Mouse (Mus musculus): ENCODE data around the gene Nfkbib. TPM values are rescaled to one million over a fixed set of nuclear protein-coding genes. Genes with fewer than 3 reads are reported as not detected.
A peak's percentile ranks its signal among the peaks of the same experiment; 100 is the strongest.

Gene Nfkbib
- polyA plus RNA-seq, 1 experiment from 2014 or later = 42.2 TPM

- ATAC-seq (replicated peaks; ENCODE audit: low FRiP score, low read depth) (no peak; the same call in 1 of the 2 replicates), DNase-seq (ENCODE audit: low spot score) (no peak)
- WGBS = 13% methylated on average over 11 of the region's 11 CpGs
- 0 out of 2 replicates have a peak, but pooled peaks cover 3% of the 10 kb centered on the region for H3K4me1 ChIP-seq (replicated peaks; ENCODE audit: insufficient read depth, low read length)
- H3K27ac ChIP-seq = 0 out of 2 replicates have a peak overlapping the region, but pooled peaks have one; percentile 34
- no peak overlapping the region for H3K9ac ChIP-seq (ENCODE audit: low read depth, low read length)
- peak overlapping the region; percentile 32 for H3K4me3 ChIP-seq (replicated peaks; ENCODE audit: low read depth, low read length)
- no peaks in the 10 kb centered on the region for H3K9me3 ChIP-seq (replicated peaks; ENCODE audit: low read length)
- H3K36me3 ChIP-seq (ENCODE audit: insufficient read depth, low read length) = peaks cover 6% of the 10 kb centered on the region; the same call in 1 of the 2 replicates
- peak overlapping the region; percentile 66 for H3K4me2 ChIP-seq (ENCODE audit: low read length)
- TF ChIP-seq CTCF (IDR thresholded peaks at IDR 0.05; ENCODE audit: low read depth) = no peak
- H3K27me3 ChIP-seq (ENCODE audit: insufficient read depth, low read length) = no peaks in the 10 kb centered on the region
Observed at GRCm38 (mm10) chr7:28733211-28733610, 34.1 kb downstream of the Nfkbib start.

DNA sequence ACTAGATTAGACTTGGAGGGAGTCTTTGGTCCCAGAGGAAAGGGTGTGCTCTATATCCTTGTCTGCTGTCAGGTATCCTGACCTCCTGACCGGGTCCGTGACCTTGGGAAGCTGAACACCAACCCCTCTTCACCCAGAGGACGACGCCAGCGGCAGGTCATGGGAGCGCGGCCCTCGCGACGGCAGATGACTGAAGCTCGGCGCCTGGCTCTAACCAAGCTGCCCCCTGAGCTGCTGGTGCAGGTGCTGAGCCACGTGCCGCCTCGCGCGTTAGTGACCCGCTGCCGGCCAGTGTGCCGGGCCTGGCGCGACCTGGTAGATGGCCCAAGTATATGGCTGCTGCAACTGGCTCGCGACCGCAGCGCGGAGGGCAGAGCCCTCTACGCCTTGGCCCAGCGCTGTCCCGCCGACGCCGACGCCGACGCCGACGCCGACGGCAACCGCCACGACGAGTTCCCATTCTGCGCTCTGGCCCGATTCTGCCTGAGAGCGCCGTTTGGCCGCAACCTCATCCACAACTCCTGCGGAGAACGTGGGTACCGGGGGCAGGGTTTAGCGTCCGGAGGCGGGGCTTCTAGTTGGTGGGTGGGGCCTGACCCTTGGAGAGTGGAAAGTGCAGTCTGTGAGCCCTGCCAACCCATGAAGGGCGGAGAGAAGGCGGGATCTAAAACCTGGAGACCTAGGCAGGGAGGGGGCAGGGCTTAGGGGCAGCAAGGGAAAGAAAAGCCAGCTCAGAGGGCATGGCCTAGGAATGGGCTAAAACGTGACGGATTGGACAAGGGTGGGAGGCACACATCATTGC, 34.8 kb downstream of the Nfkbib start:
- no peak for TF ChIP-seq CTCF (IDR thresholded peaks at IDR 0.05; ENCODE audit: low read depth)
- Histone ChIP-seq H3K4me1 (replicated peaks; ENCODE audit: insufficient read depth, low read length) (0 out of 2 replicates have a peak, but pooled peaks cover 3% of the 10 kb centered on the region), H3K9me3 (replicated peaks; ENCODE audit: low read length) (no peaks in the 10 kb centered on the region), H3K27me3 (ENCODE audit: insufficient read depth, low read length) (no peaks in the 10 kb centered on the region), H3K9ac (ENCODE audit: low read depth, low read length) (0 out of 2 replicates have a peak overlapping the region, but pooled peaks have one; percentile 35), H3K36me3 (ENCODE audit: insufficient read depth, low read length) (0 out of 2 replicates have a peak, but pooled peaks cover 4% of the 10 kb centered on the region), H3K27ac (0 out of 2 replicates have a peak overlapping the region, but pooled peaks have one; percentile 34), H3K4me2 (ENCODE audit: low read length) (peak overlapping the region; percentile 66), H3K4me3 (replicated peaks; ENCODE audit: low read depth, low read length) (peak overlapping the region; percentile 32)
- DNase-seq (ENCODE audit: low spot score) = peak; percentile 77
- peak; percentile 87 for ATAC-seq (replicated peaks; ENCODE audit: low FRiP score, low read depth)
- 4% methylated on average over 57 of the region's 58 CpGs for WGBS

DNA sequence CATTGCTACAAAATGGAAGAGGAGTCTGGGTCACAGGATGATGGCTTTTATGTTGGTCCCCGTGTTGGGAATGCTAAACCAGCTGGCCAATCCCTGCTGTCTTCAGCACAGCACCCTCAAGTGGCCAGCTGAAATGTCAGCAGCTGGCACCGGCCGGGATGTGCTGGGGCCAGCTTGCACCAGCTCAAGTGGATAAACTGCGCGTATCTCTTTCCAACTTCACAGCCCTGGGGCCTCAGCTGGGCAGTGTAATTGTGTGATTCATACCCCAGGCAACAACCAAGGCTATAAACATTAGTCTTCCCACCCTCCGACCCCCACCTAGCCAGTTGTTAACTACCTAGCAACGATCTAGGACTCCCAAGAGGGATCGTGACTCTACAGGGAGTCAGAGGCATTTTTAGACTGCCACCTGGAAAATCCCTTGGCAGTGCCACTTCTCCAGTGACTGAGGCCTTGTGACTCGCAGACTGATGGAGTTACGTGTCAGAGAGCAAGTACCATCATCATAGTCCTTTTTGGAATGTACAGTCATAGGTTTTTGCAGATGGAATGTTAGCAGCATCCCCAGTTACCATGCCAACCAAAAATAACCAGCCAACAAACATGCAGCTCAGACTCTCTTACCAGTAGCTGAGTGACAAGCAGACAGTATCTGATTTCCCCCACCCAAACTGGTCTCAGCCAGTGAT, 39.5 kb downstream of the Nfkbib start:
- H3K4me2 ChIP-seq (ENCODE audit: low read length) = no peak overlapping the region
- H3K4me3 ChIP-seq (replicated peaks; ENCODE audit: low read depth, low read length) = no peak overlapping the region
- WGBS = 44% methylated on average over 10 of the region's 10 CpGs
- H3K9ac ChIP-seq (ENCODE audit: low read depth, low read length) = no peak overlapping the region
- DNase-seq (ENCODE audit: low spot score) (peak; percentile 33), ATAC-seq (replicated peaks; ENCODE audit: low FRiP score, low read depth) (0 out of 2 replicates have a peak, but pooled peaks have one; percentile 22)
- 0 out of 2 replicates have a peak, but pooled peaks cover under 1% of the 10 kb centered on the region for H3K4me1 ChIP-seq (replicated peaks; ENCODE audit: insufficient read depth, low read length)
- H3K9me3 ChIP-seq (replicated peaks; ENCODE audit: low read length) = no peaks in the 10 kb centered on the region
- TF ChIP-seq CTCF (IDR thresholded peaks at IDR 0.05; ENCODE audit: low read depth) = peak; percentile 52
- H3K36me3 ChIP-seq (ENCODE audit: insufficient read depth, low read length) = no peaks in the 10 kb centered on the region
- H3K27ac ChIP-seq = no peak overlapping the region
- H3K27me3 ChIP-seq (ENCODE audit: insufficient read depth, low read length) = no peaks in the 10 kb centered on the region

DNA sequence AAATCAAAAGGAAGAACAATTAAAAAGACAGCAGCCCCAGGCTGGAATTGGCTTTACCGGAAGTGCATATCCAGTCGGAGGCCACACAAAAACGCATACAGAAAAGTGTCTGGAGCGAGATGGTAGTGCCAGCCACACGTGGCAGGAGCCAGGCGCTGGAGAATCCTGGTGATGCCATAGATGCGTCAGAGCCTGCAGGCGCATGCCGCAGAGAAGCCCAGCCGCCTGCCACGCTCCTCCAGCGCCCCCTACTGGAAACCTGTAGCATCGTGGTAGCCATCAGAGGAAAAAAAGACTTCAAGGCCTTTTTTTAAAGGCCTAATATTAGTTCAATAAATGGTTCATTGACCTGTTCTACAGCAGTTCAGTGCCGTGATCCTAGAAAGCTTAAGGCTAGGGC, 40.7 kb downstream of the Nfkbib start:
- WGBS = 6% methylated on average over 14 of the region's 14 CpGs
- DNase-seq (ENCODE audit: low spot score) (peak; percentile 80), ATAC-seq (replicated peaks; ENCODE audit: low FRiP score, low read depth) (0 out of 2 replicates have a peak, but pooled peaks have one; percentile 59)

DNA sequence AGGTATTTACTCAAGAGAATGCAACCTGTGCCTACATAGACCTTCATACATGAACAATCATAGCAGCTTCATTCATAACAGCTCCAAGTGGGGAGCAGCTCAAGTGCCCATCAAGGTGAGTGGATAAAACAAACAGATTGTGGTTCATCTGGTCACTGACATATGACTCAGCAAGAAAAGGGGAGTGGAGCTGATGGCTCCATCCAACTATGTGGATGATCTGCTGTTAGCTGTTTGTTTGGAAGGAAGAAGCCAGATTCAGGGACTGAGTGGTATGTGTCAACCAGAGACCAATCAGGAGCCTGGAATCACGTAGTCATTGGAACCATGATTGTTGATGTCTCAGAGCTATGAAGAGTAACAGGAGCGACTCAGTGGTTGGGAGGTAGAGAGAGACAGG, 42.7 kb downstream of the Nfkbib start:
- H3K4me2 ChIP-seq (ENCODE audit: low read length) = no peak overlapping the region
- 96% methylated on average over 2 of the region's 2 CpGs for WGBS

More for the DNA sequence above, 40.7 kb downstream of the Nfkbib start:
- Histone ChIP-seq H3K9ac (ENCODE audit: low read depth, low read length) (no peak overlapping the region), H3K4me3 (replicated peaks; ENCODE audit: low read depth, low read length) (no peak overlapping the region), H3K36me3 (ENCODE audit: insufficient read depth, low read length) (no peaks in the 10 kb centered on the region), H3K4me1 (replicated peaks; ENCODE audit: insufficient read depth, low read length) (no peaks in the 10 kb centered on the region), H3K27me3 (ENCODE audit: insufficient read depth, low read length) (no peaks in the 10 kb centered on the region), H3K27ac (no peak overlapping the region), H3K4me2 (ENCODE audit: low read length) (no peak overlapping the region), H3K9me3 (replicated peaks; ENCODE audit: low read length) (no peaks in the 10 kb centered on the region)
- TF ChIP-seq CTCF (IDR thresholded peaks at IDR 0.05; ENCODE audit: low read depth) = peak; percentile 86

GRCm38 (mm10) chr7:28722079-28722478, 45.2 kb downstream of the Nfkbib start:
- WGBS = 93% methylated on average over 7 of the region's 7 CpGs
- DNase-seq (ENCODE audit: low spot score) = no peak

More for the DNA sequence above, 42.7 kb downstream of the Nfkbib start:
- H3K27me3 ChIP-seq (ENCODE audit: insufficient read depth, low read length) = no peaks in the 10 kb centered on the region
- H3K36me3 ChIP-seq (ENCODE audit: insufficient read depth, low read length) = no peaks in the 10 kb centered on the region
- no peaks in the 10 kb centered on the region for H3K4me1 ChIP-seq (replicated peaks; ENCODE audit: insufficient read depth, low read length)
- H3K9me3 ChIP-seq (replicated peaks; ENCODE audit: low read length) = no peaks in the 10 kb centered on the region
- DNase-seq (ENCODE audit: low spot score) = no peak
- no peak overlapping the region for H3K27ac ChIP-seq
- H3K9ac ChIP-seq (ENCODE audit: low read depth, low read length) = no peak overlapping the region
- no peak for ATAC-seq (replicated peaks; ENCODE audit: low FRiP score, low read depth)
- no peak for TF ChIP-seq CTCF (IDR thresholded peaks at IDR 0.05; ENCODE audit: low read depth)
- H3K4me3 ChIP-seq (replicated peaks; ENCODE audit: low read depth, low read length) = no peak overlapping the region

More at GRCm38 (mm10) chr7:28722079-28722478, 45.2 kb downstream of the Nfkbib start:
- H3K9ac ChIP-seq (ENCODE audit: low read depth, low read length) = no peak overlapping the region
- no peak overlapping the region for H3K4me3 ChIP-seq (replicated peaks; ENCODE audit: low read depth, low read length)
- H3K27me3 ChIP-seq (ENCODE audit: insufficient read depth, low read length) = no peaks in the 10 kb centered on the region
- peak; percentile 47 for TF ChIP-seq CTCF (IDR thresholded peaks at IDR 0.05; ENCODE audit: low read depth)
- H3K36me3 ChIP-seq (ENCODE audit: insufficient read depth, low read length) = no peaks in the 10 kb centered on the region
- no peak for ATAC-seq (replicated peaks; ENCODE audit: low FRiP score, low read depth)
- H3K9me3 ChIP-seq (replicated peaks; ENCODE audit: low read length) = no peaks in the 10 kb centered on the region
- H3K4me1 ChIP-seq (replicated peaks; ENCODE audit: insufficient read depth, low read length) = no peaks in the 10 kb centered on the region
- no peak overlapping the region for H3K4me2 ChIP-seq (ENCODE audit: low read length)
- no peak overlapping the region for H3K27ac ChIP-seq
